Mouse (Mus musculus): ENCODE results near the gene Plxdc1.
A peak's percentile ranks its signal among the peaks of the same experiment; 100 is the strongest.

Gene Plxdc1

GRCm38 (mm10) chr11:97915471-97915870 is 70.8 kb downstream of the Plxdc1 start:
- no peak for DNase-seq (ENCODE audit: low spot score)

- DNase-seq (ENCODE audit: low spot score), result no peak
These were observed 73.1 kb downstream of the Plxdc1 start for GRCm38 (mm10) chr11:97913111-97913510.

GRCm38 (mm10) chr11:97908634-97909348 is 77.5 kb downstream of the Plxdc1 start:
- no peak for DNase-seq (ENCODE audit: low spot score)

GRCm38 (mm10) chr11:97907935-97908334 is 78.3 kb downstream of the Plxdc1 start:
- DNase-seq (ENCODE audit: low spot score), result no peak

GRCm38 (mm10) chr11:97906905-97907304 is 79.3 kb downstream of the Plxdc1 start:
- no peak for DNase-seq (ENCODE audit: low spot score)

GRCm38 (mm10) chr11:97905941-97906340 is 80.3 kb downstream of the Plxdc1 start:
- no peak for DNase-seq (ENCODE audit: low spot score)

DNA sequence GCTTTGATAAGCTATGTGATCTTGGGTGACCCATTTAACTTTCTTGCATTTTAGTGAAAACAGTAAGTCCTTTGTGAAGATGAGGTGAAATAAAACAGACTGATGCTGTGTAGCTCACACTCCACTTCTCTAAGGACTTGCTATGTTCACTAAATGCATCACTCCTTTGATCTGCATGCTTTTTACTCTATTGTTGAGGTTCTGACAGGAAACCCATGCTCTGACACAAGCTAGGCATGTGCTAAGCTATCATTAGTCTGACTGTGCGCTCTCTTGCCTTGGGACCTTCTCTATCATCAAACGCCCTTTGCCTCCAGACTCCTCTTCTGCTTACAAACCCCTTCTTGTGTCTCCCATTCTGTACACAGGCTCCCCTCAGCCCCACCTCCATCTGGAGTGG is 80.7 kb downstream of the Plxdc1 start:
- peak; percentile 62 for DNase-seq (ENCODE audit: low spot score)

- no peak for DNase-seq (ENCODE audit: low spot score)
These were observed 81.4 kb downstream of the Plxdc1 start for GRCm38 (mm10) chr11:97904801-97905200.

GRCm38 (mm10) chr11:97901806-97902205 is 84.4 kb downstream of the Plxdc1 start:
- DNase-seq (ENCODE audit: low spot score), result no peak

- peak; percentile 80 for DNase-seq (ENCODE audit: low spot score)
These were observed 86.4 kb downstream of the Plxdc1 start for GRCm38 (mm10) chr11:97899822-97900221.

DNA sequence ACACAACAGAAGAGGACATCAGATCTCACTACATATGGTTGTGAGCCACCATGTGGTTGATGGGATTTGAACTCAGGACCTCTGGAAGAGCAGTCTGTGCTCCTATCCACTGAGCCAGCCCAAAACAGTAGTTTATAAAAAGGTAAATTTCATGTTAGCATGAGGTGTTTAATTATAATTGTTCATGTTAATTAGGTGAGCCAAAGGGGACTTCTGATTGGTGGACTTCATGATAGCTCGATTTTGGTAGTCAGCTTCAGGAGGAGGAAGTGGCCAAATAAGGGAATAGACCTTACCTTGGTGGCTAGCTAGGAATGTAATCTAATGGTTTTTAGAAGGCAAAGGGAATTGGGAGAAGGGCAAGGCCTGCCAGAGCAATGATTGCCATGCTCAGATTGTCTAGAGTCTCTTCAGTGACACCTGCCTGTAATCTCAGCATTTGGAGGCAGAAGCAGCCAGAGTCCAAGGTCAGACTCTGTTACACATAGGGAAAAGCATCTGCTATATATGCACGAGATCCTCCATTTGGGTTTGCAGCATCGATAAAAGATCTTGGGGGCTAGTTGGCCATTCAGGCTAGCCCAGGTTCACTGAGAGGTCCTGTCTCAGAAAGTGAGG is 88.6 kb downstream of the Plxdc1 start:
- no peak for DNase-seq (ENCODE audit: low spot score)

DNA sequence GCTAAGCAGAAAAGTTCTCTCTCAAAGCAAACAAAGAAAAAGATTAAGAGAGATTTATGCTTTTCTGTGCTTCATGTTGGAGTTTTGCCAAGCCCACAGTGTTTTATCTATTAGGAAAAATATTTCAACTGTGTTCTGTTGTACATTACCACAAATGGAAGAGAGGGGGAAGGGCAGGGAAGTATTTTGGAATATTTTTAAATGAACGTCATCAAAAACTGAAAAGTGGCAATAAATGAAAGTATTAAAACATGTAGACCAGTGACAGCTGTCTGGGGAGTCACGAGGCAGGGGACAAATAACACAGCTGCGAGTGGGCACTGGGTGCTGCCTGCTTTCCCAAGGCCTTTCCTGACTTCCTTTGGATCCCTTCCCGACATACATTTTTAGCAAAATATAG is 89.6 kb downstream of the Plxdc1 start:
- DNase-seq (ENCODE audit: low spot score), result no peak

GRCm38 (mm10) chr11:97891821-97892220 is 94.4 kb downstream of the Plxdc1 start:
- DNase-seq (ENCODE audit: low spot score), result no peak

DNA sequence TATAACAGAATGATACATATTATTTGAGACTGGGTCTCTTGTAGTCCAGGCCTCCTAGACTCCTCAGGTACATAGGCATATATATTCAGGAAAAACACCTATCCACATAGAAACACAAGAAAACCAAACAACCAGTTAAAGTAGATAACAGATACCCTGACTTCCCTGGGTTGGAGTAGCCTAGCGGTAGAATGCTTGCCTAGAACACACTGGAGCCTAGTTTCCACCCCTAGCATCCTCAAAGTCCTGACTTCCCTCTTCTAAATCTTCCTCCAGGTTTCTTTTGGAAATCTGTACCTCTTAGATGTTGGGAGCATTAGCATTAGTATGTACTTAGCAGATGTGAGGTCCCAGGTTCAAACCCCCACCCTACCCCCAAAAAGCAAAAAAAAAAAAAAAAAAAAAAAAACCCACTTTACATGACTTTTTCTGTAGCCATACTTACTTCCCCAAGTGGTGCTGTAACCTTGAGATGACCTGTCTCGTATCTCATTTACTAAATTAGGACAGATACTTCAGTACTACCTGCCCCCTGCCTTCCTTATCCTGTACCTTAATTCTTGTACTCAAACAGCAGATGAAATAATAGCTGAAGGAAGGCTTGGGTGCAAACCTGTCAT is 100.8 kb downstream of the Plxdc1 start:
- DNase-seq (ENCODE audit: low spot score), result no peak

DNA sequence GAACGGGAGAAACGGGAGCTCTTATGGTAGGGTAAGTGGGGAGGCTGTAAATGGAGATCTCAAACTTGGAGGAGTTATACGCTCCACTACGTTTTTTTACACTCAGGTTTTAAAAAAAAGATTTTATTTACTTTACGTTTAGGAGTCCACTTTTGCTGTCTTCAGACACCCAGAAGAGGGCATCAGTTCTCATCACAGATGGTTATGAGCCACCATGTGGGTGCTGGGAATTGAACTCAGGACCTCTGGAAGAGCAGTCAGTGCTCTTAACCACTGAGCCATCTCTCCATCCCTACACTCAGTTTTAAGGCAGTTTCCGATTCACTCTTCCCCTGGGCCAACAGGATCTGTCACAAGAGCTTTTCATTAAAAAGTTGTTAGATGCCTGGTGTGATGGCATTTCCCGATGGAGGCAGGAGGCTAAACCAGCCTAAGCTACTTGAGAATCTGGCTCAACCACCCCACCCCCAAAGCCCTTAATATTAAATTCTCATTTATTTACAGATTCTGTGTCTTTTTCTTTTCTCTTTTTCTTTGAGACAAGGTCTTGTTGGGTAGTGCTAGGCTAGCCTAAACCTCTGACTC is 101.6 kb downstream of the Plxdc1 start:
- no peak for DNase-seq (ENCODE audit: low spot score)

DNA sequence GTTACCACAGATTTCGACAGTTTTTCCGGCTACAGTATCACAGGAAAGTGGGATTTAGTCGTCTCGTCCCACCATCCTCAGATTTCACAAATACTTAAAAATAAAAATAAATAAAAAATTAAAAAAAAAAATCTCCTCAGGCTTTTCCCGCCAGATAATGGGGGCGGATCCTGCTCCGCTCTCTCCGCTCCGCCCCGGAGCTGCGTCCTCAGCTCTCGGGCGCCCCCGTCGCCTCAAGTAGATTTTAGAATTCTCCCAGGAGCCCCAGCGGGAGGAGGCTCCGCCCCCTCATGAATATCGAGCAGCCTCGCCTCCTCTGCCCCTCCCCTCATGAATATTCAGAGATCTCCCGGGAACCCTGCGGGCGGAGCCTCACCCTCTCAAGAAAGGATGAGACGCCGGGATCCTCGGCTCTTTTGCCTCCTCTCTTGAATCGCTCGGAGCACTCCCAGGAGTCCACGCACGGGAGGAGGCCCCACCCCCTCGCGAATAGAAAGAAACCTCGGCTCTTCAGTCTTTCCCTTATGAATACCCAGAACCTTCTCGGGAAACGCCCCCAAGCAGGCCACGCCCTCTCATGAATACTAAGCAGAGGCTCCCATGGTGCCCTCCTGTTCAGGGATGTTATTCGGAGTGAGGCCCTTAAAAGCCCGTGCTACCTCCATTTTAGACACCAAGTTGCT is 102.2 kb downstream of the Plxdc1 start, which contains the start of gene Fbxo47:
Gene Fbxo47, minus strand, starts transcription at position 237 of the 683 bp plus-strand sequence.
- DNase-seq (ENCODE audit: low spot score), result peak; percentile 96

DNA sequence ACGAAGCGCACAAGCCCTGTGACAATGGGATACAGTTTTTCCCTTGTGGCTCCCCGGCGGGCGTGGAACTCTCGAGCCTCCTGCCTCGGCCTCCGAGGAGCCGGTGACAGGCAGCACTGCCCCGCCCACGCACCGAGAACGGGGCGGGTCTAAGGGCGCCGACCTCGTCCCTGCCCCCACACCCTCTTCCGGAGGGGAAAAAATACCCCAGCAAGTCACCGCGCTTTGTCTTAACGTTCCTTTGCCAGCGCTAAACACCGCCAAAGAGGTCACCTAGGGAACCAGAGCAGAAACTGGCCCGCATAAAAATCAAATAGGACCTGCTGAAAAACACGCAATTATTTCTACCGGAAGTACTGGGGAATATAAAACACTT is 102.7 kb downstream of the Plxdc1 start:
- peak; percentile 85 for DNase-seq (ENCODE audit: low spot score)

GRCm38 (mm10) chr11:97880362-97880761 is 105.9 kb downstream of the Plxdc1 start:
- no peak for DNase-seq (ENCODE audit: low spot score)

DNA sequence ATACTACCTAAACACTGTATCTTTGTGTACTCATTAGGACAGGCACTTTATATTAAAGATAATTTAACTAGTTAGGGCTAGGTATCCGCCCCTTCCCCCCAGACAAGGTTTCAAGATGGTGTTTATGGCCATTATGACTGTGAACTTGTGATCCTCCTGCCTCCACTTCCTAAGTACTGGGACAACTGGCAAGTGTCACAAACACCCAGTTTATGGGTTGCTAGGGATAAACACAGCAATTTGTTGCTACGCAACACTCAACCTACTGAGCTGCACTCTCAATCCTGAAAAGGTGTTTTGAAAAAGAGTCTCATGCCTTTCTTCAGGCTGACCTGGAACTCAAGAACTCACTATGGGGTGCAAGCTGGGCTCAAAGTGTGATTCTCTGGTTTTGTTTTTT is 108.9 kb downstream of the Plxdc1 start:
- no peak for DNase-seq (ENCODE audit: low spot score)

DNA sequence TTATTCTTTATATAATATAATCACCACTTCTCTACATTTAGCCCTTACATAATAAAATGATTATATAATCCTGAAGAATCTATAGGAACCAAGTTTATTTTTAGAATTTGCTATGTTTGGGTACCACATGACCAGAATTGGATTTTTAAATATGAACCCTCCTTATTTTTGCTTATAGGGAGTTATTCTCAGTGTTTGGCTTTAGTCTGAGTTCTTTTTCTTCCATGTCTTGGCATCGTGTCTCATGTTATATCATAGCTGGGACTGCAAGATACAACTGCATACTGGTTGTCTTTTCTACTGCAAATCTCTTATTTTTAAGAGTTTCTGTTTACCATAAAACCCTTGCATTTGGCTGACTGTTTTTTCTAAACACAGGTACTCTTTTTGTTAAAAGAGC is 111.8 kb downstream of the Plxdc1 start:
- no peak for DNase-seq (ENCODE audit: low spot score)

Measured in T-cell, adult 2 months (primary cell).